Mouse (Mus musculus) ES-Bruce4 (cell line): ENCODE measurements around the gene Gm10197.

Experiments
- CTCF ChIP-seq: IDR thresholded peaks from one replicate; pipeline ENCODE4 v1.8.1; 2011; ENCODE audit warnings: low read depth, low read length
- EP300 ChIP-seq: IDR thresholded peaks from 2 replicates; pipeline ENCODE4 v1.6.1; 2011; ENCODE audit warnings: low read depth, low read length; ENCODE audit not compliant: insufficient read depth
- POLR2A ChIP-seq: IDR thresholded peaks from one replicate; pipeline ENCODE4 v1.8.1; 2011; ENCODE audit warnings: low read length; ENCODE audit not compliant: insufficient read depth

- TF ChIP-seq CTCF = no peak
- TF ChIP-seq EP300 = no peak
- no peak for TF ChIP-seq POLR2A
Measured at GRCm38 (mm10) chr19:53343174-53343881, 28.2 kb downstream of the Gm10197 start.
